Mouse (Mus musculus) kidney, adult 8-10 months (tissue): ENCODE measurements at regions not wholly inside any gene's neighbourhood (a gene's known extent, or its start where the extent isn't known, plus 50 kb on each side); places are given as distances from the start of the nearest gene placed in this dataset.

Experiments used
- DNase-seq, 2 experiments: peaks; one replicate each; pipeline ENCODE4 v3.0.0; 2022

GRCm38 (mm10) chr8:76309200-76309599 lies 590.0 kb upstream of the Nr3c2 start:
- no peak for DNase-seq

GRCm38 (mm10) chr8:76328540-76328939 lies 570.7 kb upstream of the Nr3c2 start:
- no peak for DNase-seq

GRCm38 (mm10) chr8:76343072-76343471 lies 556.2 kb upstream of the Nr3c2 start:
- DNase-seq = peak; percentile 2 to 4

- DNase-seq = no peak
Observed at GRCm38 (mm10) chr8:76346150-76346549, 553.1 kb upstream of the Nr3c2 start.

- DNase-seq = no peak
Observed at GRCm38 (mm10) chr8:76346832-76347231, 552.4 kb upstream of the Nr3c2 start.

GRCm38 (mm10) chr8:76374314-76374713 lies 524.9 kb upstream of the Nr3c2 start:
- DNase-seq = peak; percentile 47 to 78

GRCm38 (mm10) chr8:76377711-76378110 lies 521.5 kb upstream of the Nr3c2 start:
- DNase-seq = no peak

- no peak for DNase-seq
Observed at GRCm38 (mm10) chr8:76381643-76382042, 517.6 kb upstream of the Nr3c2 start.

- no peak for DNase-seq
Observed at GRCm38 (mm10) chr8:76383583-76384281, 515.5 kb upstream of the Nr3c2 start.

GRCm38 (mm10) chr8:76384282-76384637 lies 515.0 kb upstream of the Nr3c2 start:
- DNase-seq = peak; percentile 4 to 12

GRCm38 (mm10) chr8:76392004-76392403 lies 507.2 kb upstream of the Nr3c2 start:
- DNase-seq = no peak

- DNase-seq = no peak
Observed at GRCm38 (mm10) chr8:76422459-76422858, 476.8 kb upstream of the Nr3c2 start.

- DNase-seq = no peak
Observed at GRCm38 (mm10) chr8:76422861-76423532, 476.2 kb upstream of the Nr3c2 start.

GRCm38 (mm10) chr8:76429818-76430217 lies 469.4 kb upstream of the Nr3c2 start:
- no peak for DNase-seq

GRCm38 (mm10) chr8:76432813-76433212 lies 466.4 kb upstream of the Nr3c2 start:
- no peak for DNase-seq

GRCm38 (mm10) chr8:76437951-76438350 lies 461.3 kb upstream of the Nr3c2 start:
- DNase-seq = peak; percentile 2 to 18

GRCm38 (mm10) chr8:76474464-76475208 lies 424.6 kb upstream of the Nr3c2 start:
- DNase-seq = peak in 1 of 2 experiments; percentile 14

GRCm38 (mm10) chr8:76478966-76479365 lies 420.3 kb upstream of the Nr3c2 start:
- no peak for DNase-seq

- DNase-seq = no peak
Observed at GRCm38 (mm10) chr8:76503621-76504020, 395.6 kb upstream of the Nr3c2 start.

- DNase-seq = no peak
Observed at GRCm38 (mm10) chr8:76507247-76507646, 392.0 kb upstream of the Nr3c2 start.

- no peak for DNase-seq
Observed at GRCm38 (mm10) chr8:76509201-76509600, 390.0 kb upstream of the Nr3c2 start.

GRCm38 (mm10) chr8:76514132-76514531 lies 385.1 kb upstream of the Nr3c2 start:
- DNase-seq = no peak

GRCm38 (mm10) chr8:76538806-76539480 lies 360.3 kb upstream of the Nr3c2 start:
- no peak for DNase-seq
